Mouse (Mus musculus): ENCODE results near the gene Gria2. TPM values are rescaled to one million over a fixed set of nuclear protein-coding genes. Genes with fewer than 3 reads are reported as not detected.

The Gria2 gene
- total and polyA plus RNA-seq, 3 experiments: 0.11 TPM; not detected in 2

DNA sequence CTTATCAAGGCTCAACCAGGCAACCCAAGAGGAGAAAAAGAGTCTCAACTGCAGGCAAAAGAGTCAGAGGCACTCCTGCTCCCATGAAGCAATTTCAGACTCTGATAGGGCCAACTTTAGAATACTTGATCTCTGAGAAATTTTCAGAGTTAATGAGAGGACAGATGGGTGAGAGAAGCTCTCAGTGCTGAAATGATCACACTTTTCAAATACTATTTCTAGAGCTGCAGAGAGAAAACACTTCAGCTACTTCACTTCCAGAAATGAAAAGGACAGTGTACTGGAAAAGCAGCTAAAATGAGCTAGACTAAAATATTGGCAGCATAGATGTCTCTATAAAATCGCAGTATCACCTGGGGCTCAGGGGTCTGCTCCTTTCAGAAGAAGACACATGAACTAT is 16.0 kb upstream of the Gria2 start:
- H3K36me3 ChIP-seq (replicated peaks): no peaks in the 10 kb centered on the region
- H3K27me3 ChIP-seq (ENCODE audit: insufficient read depth, low read length): no peaks in the 10 kb centered on the region
- H3K4me1 ChIP-seq (ENCODE audit: insufficient read depth, low read depth, low read length): no peaks in the 10 kb centered on the region
- TF ChIP-seq GATA1 (IDR thresholded peaks at IDR 0.05; ENCODE audit: borderline replicate concordance, low read length) (no peak), GATA2 (IDR thresholded peaks at IDR 0.05; ENCODE audit: borderline replicate concordance, low read depth, low read length) (no peak), POLR2AphosphoS5 (IDR thresholded peaks at IDR 0.05; ENCODE audit: insufficient replicate concordance, low read depth, low read length) (no peak), TAL1 (conservative IDR thresholded peaks at IDR 0.05; ENCODE audit: low read depth, low read length) (no peak), CTCF (IDR thresholded peaks at IDR 0.05; ENCODE audit: low read depth, low read length) (no peak)
- no peaks in the 10 kb centered on the region for H3K9me3 ChIP-seq (replicated peaks)
- DNase-seq (ENCODE audit: low spot score) (no peak), ATAC-seq (ENCODE audit: extremely low read depth, insufficient number of reproducible peaks, low FRiP score, poor library complexity, severe bottlenecking) (no peak)
- H3K4me3 ChIP-seq (ENCODE audit: low read depth, low read length): no peak overlapping the region

DNA sequence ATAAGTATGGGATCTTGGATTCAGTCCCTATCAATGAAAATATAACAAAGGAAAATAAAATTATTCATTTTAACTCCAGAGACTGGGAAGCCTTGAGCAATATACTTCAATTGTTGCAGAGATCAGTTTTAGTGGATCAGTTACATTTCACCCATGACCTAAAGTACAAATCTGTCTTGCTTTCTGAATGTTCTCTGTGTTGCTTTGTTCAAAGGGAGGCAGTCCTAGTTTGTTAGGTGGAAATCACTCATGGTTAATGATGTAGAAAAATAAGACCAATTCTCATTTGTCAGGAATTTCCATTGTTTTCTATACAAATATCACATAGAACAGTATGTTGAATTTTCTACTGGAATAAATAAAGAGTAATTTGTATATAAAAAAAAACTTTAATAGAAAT is 11.1 kb upstream of the Gria2 start:
- Histone ChIP-seq H3K27me3 (ENCODE audit: insufficient read depth, low read length) (no peaks in the 10 kb centered on the region), H3K36me3 (replicated peaks) (no peaks in the 10 kb centered on the region), H3K4me3 (ENCODE audit: low read depth, low read length) (no peak overlapping the region), H3K4me1 (ENCODE audit: insufficient read depth, low read depth, low read length) (no peaks in the 10 kb centered on the region), H3K9me3 (replicated peaks) (no peaks in the 10 kb centered on the region)
- ATAC-seq (ENCODE audit: extremely low read depth, insufficient number of reproducible peaks, low FRiP score, poor library complexity, severe bottlenecking): no peak
- TF ChIP-seq CTCF (IDR thresholded peaks at IDR 0.05; ENCODE audit: low read depth, low read length) (no peak), GATA1 (IDR thresholded peaks at IDR 0.05; ENCODE audit: borderline replicate concordance, low read length) (no peak), GATA2 (IDR thresholded peaks at IDR 0.05; ENCODE audit: borderline replicate concordance, low read depth, low read length) (no peak), TAL1 (conservative IDR thresholded peaks at IDR 0.05; ENCODE audit: low read depth, low read length) (no peak), POLR2AphosphoS5 (IDR thresholded peaks at IDR 0.05; ENCODE audit: insufficient replicate concordance, low read depth, low read length) (no peak)
- DNase-seq (ENCODE audit: low spot score): no peak

DNA sequence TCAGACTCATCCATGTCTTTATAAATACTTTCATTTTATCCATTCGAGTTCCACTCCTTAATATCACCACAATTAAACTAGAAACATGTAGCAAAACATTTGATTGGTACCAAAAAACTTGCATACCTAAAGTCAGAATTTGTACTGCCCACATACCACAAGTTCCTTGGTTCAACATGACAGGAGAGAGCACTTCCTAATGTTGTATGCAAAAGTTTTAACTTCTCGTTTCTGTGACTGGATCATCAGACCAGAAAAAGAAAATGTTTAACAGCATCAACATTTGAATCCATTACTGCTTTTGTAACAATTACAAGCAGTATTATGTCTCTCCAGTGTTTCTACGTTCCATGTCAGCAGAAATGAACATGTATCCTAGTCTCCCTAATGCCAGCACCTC is 9.6 kb upstream of the Gria2 start:
- DNase-seq (ENCODE audit: low spot score) (no peak), ATAC-seq (ENCODE audit: extremely low read depth, insufficient number of reproducible peaks, low FRiP score, poor library complexity, severe bottlenecking) (no peak)
- Histone ChIP-seq H3K4me1 (ENCODE audit: insufficient read depth, low read depth, low read length) (no peaks in the 10 kb centered on the region), H3K9me3 (replicated peaks) (no peaks in the 10 kb centered on the region), H3K4me3 (ENCODE audit: low read depth, low read length) (no peak overlapping the region), H3K36me3 (replicated peaks) (no peaks in the 10 kb centered on the region), H3K27me3 (ENCODE audit: insufficient read depth, low read length) (no peaks in the 10 kb centered on the region)
- no peak for TF ChIP-seq GATA1 (IDR thresholded peaks at IDR 0.05; ENCODE audit: borderline replicate concordance, low read length)

DNA sequence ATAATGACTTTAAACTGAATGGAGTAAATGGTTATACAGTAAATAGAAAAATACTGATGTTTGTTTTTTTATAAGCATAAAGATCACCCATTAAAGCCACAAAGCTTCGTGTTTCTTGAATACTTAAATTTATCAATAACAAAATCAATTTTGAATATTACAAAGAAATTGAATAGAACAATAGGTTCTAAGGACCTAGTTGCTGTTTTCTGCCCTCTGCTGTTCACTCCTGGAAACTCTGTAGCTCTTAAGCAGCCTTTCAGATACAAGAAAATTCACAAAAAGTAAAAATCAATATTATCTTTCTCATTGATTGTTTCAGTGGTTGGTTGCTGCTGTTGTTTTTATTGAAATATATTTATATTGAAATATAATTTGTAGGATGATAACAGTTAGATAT is 2.7 kb upstream of the Gria2 start:
- DNase-seq (ENCODE audit: low spot score) (no peak), ATAC-seq (ENCODE audit: extremely low read depth, insufficient number of reproducible peaks, low FRiP score, poor library complexity, severe bottlenecking) (no peak)
- no peaks in the 10 kb centered on the region for H3K9me3 ChIP-seq (replicated peaks)
- TF ChIP-seq GATA1 (IDR thresholded peaks at IDR 0.05; ENCODE audit: borderline replicate concordance, low read length) (no peak), GATA2 (IDR thresholded peaks at IDR 0.05; ENCODE audit: borderline replicate concordance, low read depth, low read length) (no peak), TAL1 (conservative IDR thresholded peaks at IDR 0.05; ENCODE audit: low read depth, low read length) (no peak), POLR2AphosphoS5 (IDR thresholded peaks at IDR 0.05; ENCODE audit: insufficient replicate concordance, low read depth, low read length) (no peak), CTCF (IDR thresholded peaks at IDR 0.05; ENCODE audit: low read depth, low read length) (no peak)
- H3K36me3 ChIP-seq (replicated peaks): no peaks in the 10 kb centered on the region
- H3K4me1 ChIP-seq (ENCODE audit: insufficient read depth, low read depth, low read length): no peaks in the 10 kb centered on the region
- H3K4me3 ChIP-seq (ENCODE audit: low read depth, low read length): no peak overlapping the region
- H3K27me3 ChIP-seq (ENCODE audit: insufficient read depth, low read length): peaks cover 2% of the 10 kb centered on the region; the same call in 1 of the 2 replicates

DNA sequence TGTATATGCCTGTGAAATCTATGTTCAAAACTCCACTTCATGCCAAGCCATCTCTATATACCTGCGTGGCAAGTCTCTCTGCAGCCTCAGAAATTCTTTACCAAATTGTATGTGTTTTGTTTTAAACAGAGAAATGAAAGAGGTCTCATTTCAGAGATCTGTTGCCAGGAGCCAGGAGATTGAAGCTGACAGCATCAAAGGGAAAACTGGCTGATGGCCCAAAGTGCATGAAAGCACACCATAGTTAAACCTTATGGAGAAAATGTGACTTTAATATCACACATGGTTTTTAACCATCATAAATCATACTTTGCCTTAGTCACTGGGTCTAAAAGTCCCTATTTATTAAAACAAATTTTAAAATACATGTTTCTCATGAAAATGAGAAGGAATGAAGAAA is 1.2 kb upstream of the Gria2 start:
- no peak for DNase-seq (ENCODE audit: low spot score)
- TF ChIP-seq POLR2AphosphoS5 (IDR thresholded peaks at IDR 0.05; ENCODE audit: insufficient replicate concordance, low read depth, low read length) (no peak), CTCF (IDR thresholded peaks at IDR 0.05; ENCODE audit: low read depth, low read length) (no peak), GATA2 (IDR thresholded peaks at IDR 0.05; ENCODE audit: borderline replicate concordance, low read depth, low read length) (no peak), GATA1 (IDR thresholded peaks at IDR 0.05; ENCODE audit: borderline replicate concordance, low read length) (no peak), TAL1 (conservative IDR thresholded peaks at IDR 0.05; ENCODE audit: low read depth, low read length) (no peak)
- H3K4me1 ChIP-seq (ENCODE audit: insufficient read depth, low read depth, low read length): no peaks in the 10 kb centered on the region
- peaks cover 2% of the 10 kb centered on the region; the same call in 1 of the 2 replicates for H3K27me3 ChIP-seq (ENCODE audit: insufficient read depth, low read length)
- H3K4me3 ChIP-seq (ENCODE audit: low read depth, low read length): no peak overlapping the region
- no peaks in the 10 kb centered on the region for H3K9me3 ChIP-seq (replicated peaks)
- H3K36me3 ChIP-seq (replicated peaks): no peaks in the 10 kb centered on the region
- ATAC-seq (ENCODE audit: extremely low read depth, insufficient number of reproducible peaks, low FRiP score, poor library complexity, severe bottlenecking): no peak

DNA sequence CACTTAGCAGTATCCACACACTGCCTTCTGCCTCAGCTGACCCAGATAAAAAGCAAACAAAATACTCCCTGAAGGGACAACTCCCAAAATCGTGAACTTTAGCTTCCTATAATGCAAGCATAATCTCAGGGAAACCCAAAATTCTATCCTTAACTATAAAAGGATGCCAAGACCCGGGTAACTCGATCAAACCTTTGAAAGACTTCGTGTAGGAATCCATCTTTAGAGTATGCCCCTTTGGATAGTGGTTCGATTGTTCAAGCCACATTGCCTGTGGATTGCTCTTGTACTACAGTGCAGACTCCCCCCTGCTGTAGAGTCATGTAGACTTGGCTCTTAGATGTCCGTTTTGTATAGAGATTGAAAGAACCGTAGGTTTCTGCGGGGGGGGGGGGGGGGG is 576 bp upstream of the Gria2 start:
- Histone ChIP-seq H3K27me3 (ENCODE audit: insufficient read depth, low read length) (peaks cover 2% of the 10 kb centered on the region; the same call in 1 of the 2 replicates), H3K36me3 (replicated peaks) (no peaks in the 10 kb centered on the region), H3K4me3 (ENCODE audit: low read depth, low read length) (no peak overlapping the region), H3K4me1 (ENCODE audit: insufficient read depth, low read depth, low read length) (no peaks in the 10 kb centered on the region), H3K9me3 (replicated peaks) (no peaks in the 10 kb centered on the region)
- no peak for TF ChIP-seq POLR2AphosphoS5 (IDR thresholded peaks at IDR 0.05; ENCODE audit: insufficient replicate concordance, low read depth, low read length)
- no peak for TF ChIP-seq GATA1 (IDR thresholded peaks at IDR 0.05; ENCODE audit: borderline replicate concordance, low read length)
- no peak for TF ChIP-seq TAL1 (conservative IDR thresholded peaks at IDR 0.05; ENCODE audit: low read depth, low read length)
- TF ChIP-seq GATA2 (IDR thresholded peaks at IDR 0.05; ENCODE audit: borderline replicate concordance, low read depth, low read length): no peak
- no peak for TF ChIP-seq CTCF (IDR thresholded peaks at IDR 0.05; ENCODE audit: low read depth, low read length)
- ATAC-seq (ENCODE audit: extremely low read depth, insufficient number of reproducible peaks, low FRiP score, poor library complexity, severe bottlenecking): no peak
- DNase-seq (ENCODE audit: low spot score): no peak

DNA sequence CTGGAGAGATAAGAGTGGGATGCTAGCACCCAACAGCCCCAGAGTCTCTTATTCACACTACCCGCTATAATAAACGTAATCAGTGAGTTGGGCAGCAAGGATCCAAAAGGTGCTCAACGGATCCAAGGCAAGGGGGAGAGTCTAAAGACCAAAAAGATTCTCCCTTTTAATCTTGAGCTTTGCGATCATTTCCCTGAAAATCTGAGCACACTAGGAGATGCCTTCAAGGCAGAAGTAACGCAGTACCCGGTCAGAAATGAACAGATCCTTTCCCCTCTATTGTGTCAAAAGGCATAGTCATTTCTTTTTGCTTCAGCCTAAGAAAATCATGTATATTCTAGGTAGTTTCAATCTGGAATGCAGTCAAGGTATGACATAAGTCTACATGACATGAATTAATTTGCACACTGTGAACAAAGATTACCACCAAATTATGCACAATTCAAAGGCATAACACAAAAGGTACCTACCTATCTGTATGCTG is 766 bp downstream of the Gria2 start:
- no peak overlapping the region for H3K4me3 ChIP-seq (ENCODE audit: low read depth, low read length)
- TF ChIP-seq GATA1 (IDR thresholded peaks at IDR 0.05; ENCODE audit: borderline replicate concordance, low read length): no peak
- TF ChIP-seq POLR2AphosphoS5 (IDR thresholded peaks at IDR 0.05; ENCODE audit: insufficient replicate concordance, low read depth, low read length): no peak
- TF ChIP-seq TAL1 (conservative IDR thresholded peaks at IDR 0.05; ENCODE audit: low read depth, low read length): no peak
- no peak for TF ChIP-seq GATA2 (IDR thresholded peaks at IDR 0.05; ENCODE audit: borderline replicate concordance, low read depth, low read length)
- no peak for TF ChIP-seq CTCF (IDR thresholded peaks at IDR 0.05; ENCODE audit: low read depth, low read length)
- no peaks in the 10 kb centered on the region for H3K4me1 ChIP-seq (ENCODE audit: insufficient read depth, low read depth, low read length)
- no peaks in the 10 kb centered on the region for H3K36me3 ChIP-seq (replicated peaks)
- DNase-seq (ENCODE audit: low spot score) (no peak), ATAC-seq (ENCODE audit: extremely low read depth, insufficient number of reproducible peaks, low FRiP score, poor library complexity, severe bottlenecking) (no peak)
- peaks cover 2% of the 10 kb centered on the region; the same call in 1 of the 2 replicates for H3K27me3 ChIP-seq (ENCODE audit: insufficient read depth, low read length)
- H3K9me3 ChIP-seq (replicated peaks): no peaks in the 10 kb centered on the region

All from G1E (cell line).